Mouse (Mus musculus) embryonic fibroblast, embryonic 13.5 days (primary cell): ENCODE results near the gene Mast1.

ENCODE experiments used
- CTCF ChIP-seq: IDR thresholded peaks from 2 replicates; pipeline ENCODE4 v1.5.1; 2011; ENCODE audit warnings: mild to moderate bottlenecking, control low read depth, low read length, moderate library complexity, borderline replicate concordance; ENCODE audit not compliant: insufficient read depth
- POLR2A ChIP-seq: IDR thresholded peaks from 2 replicates; pipeline ENCODE4 v1.6.1; 2011; ENCODE audit warnings: low read depth, mild to moderate bottlenecking, control low read depth, low read length, moderate library complexity

DNA sequence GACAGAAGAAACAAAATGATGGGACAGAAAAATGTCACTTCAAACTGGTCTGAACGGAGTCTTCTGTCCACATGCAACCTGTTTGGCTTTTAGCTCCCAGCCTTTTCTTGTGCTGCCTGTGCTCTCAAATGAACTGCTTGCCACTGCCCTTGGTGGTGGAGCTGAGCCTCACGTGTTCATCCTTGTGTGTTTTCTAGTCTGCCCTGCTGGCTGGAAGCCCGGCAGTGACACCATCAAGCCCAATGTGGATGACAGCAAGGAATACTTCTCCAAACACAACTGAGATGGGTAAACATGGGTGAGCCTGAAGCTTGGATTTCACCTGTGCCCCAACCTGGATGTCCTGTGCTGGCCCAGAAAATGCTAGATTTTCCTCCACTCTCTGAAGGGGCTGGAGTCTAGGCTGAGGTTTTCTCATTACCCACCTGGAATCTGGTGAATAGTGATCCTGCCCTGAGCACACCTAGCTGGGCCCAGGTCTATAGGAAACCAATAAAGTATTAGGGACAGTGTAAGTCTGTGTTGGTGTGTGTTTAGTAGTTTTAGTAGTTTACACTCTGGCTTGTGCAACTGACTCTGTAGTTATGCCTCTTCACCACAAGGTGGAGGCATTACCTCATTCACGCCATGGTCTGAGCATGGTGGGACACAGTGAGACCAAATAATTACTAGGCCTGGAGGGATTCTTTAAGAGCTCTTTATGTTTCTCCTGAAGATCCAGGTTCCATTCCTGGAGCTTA, 36.8 kb upstream of the Mast1 start:
- TF ChIP-seq CTCF, result peak; percentile 81; the same call in 1 of the 2 replicates
- TF ChIP-seq POLR2A, result no peak
